38 mouse cellular contexts compared by ENCODE assay signal in genomic region chr1:63639921-63640320, GRCm38 (mm10). TPM values are rescaled to one million over a fixed set of nuclear protein-coding genes. Genes with fewer than 3 reads are reported as not detected.
"Had no signal": no experiment of that assay in that cellular context is flagged by ENCODE, and none has a peak within 500 bp of the region (broad histone marks: within the 10 kb centered on the region; RNA-seq: fewer than 3 reads in every experiment).

No protein-coding gene starts in this region.

- H3K4me3 ChIP-seq: heart, adult 2 months; heart, embryonic 13.5 days; heart, embryonic 15.5 days; hindbrain, embryonic 13.5 days; hindbrain, embryonic 15.5 days; intestine, embryonic 15.5 days; layer of hippocampus, adult 2 months; limb, embryonic 13.5 days; limb, embryonic 15.5 days; liver, embryonic 12.5 days had no signal

- H3K36me3 ChIP-seq: heart, embryonic 13.5 days; heart, embryonic 15.5 days; hindbrain, embryonic 13.5 days; hindbrain, embryonic 15.5 days; intestine, embryonic 15.5 days; limb, embryonic 13.5 days; limb, embryonic 15.5 days; liver, embryonic 12.5 days had no signal

- H3K27ac ChIP-seq: heart, adult 2 months; heart, embryonic 13.5 days; heart, embryonic 15.5 days; hindbrain, embryonic 13.5 days; hindbrain, embryonic 15.5 days; intestine, embryonic 15.5 days; layer of hippocampus, adult 2 months; limb, embryonic 13.5 days; limb, embryonic 15.5 days; liver, embryonic 12.5 days; liver, embryonic 14.5 days had no signal

- H3K4me1 ChIP-seq: heart, embryonic 13.5 days; heart, embryonic 15.5 days; hindbrain, embryonic 13.5 days; hindbrain, embryonic 15.5 days; intestine, embryonic 15.5 days; limb, embryonic 13.5 days; limb, embryonic 15.5 days; liver, embryonic 12.5 days had no signal

- H3K27me3 ChIP-seq: heart, embryonic 13.5 days; heart, embryonic 15.5 days; hindbrain, embryonic 13.5 days; hindbrain, embryonic 15.5 days; intestine, embryonic 15.5 days; limb, embryonic 13.5 days; limb, embryonic 15.5 days; liver, embryonic 12.5 days had no signal

- ATAC-seq: inflammation-experienced regulatory T-cells, adult 6 months; intestine, embryonic 15.5 days; intestine, postnatal 0 days; liver, embryonic 12.5 days had no signal

- DNase-seq: gastrocnemius, postnatal 14 days; gastrocnemius, postnatal 36 days; heart, adult 2 months; heart, postnatal 14 days; heart, postnatal 36 days; kidney, adult 18-20 months; kidney, adult 8-10 months; kidney, postnatal 10 days; kidney, postnatal 25 days; kidney, postnatal 4 days; left cerebral cortex, postnatal 4 days had no signal

- H3K9ac ChIP-seq: heart, embryonic 13.5 days; heart, embryonic 15.5 days; hindbrain, embryonic 13.5 days; hindbrain, embryonic 15.5 days; intestine, embryonic 15.5 days; limb, embryonic 13.5 days; limb, embryonic 15.5 days; liver, embryonic 12.5 days; liver, embryonic 14.5 days had no signal

- H3K4me2 ChIP-seq: heart, embryonic 11.5 days; heart, embryonic 13.5 days; heart, embryonic 15.5 days; hindbrain, embryonic 13.5 days; hindbrain, embryonic 15.5 days; intestine, embryonic 15.5 days; limb, embryonic 13.5 days; limb, embryonic 15.5 days; liver, embryonic 12.5 days had no signal

- H3K9me3 ChIP-seq: heart, embryonic 13.5 days; heart, embryonic 15.5 days; hindbrain, embryonic 13.5 days; hindbrain, embryonic 15.5 days; intestine, embryonic 15.5 days; limb, embryonic 13.5 days; limb, embryonic 15.5 days; liver, embryonic 12.5 days had no signal

RNA-seq across cellular contexts. Expression of gene Gm39653, which starts 24.2 kb away (rescaled TPM):
- total RNA-seq: gastrocnemius, adult 8-10 months; gastrocnemius, postnatal 14 days; gastrocnemius, postnatal 36 days; heart, adult 2 months; heart, postnatal 14 days; heart, postnatal 36 days; hematopoietic stem cell, adult 5-6 weeks; layer of hippocampus, adult 2 months; layer of hippocampus, postnatal 10 days; layer of hippocampus, postnatal 25 days; left cerebral cortex, adult 8-10 months; left cerebral cortex, postnatal 10 days; left cerebral cortex, postnatal 4 days; liver, adult 2 months had no signal
- polyA plus RNA-seq: gonadal fat pad, adult 2 months; heart, adult 2 months; heart, embryonic 11.5 days; heart, embryonic 13.5 days; heart, embryonic 15.5 days; heart, postnatal 0 days; hindbrain, embryonic 11.5 days; hindbrain, embryonic 13.5 days; hindbrain, embryonic 15.5 days; inflammation-experienced regulatory T-cells, adult 6 months; intestine, embryonic 15.5 days; intestine, postnatal 0 days; kidney, embryonic 14.5 days; kidney, embryonic 16.5 days; limb, embryonic 11.5 days; limb, embryonic 13.5 days; limb, embryonic 15.5 days; liver, adult 2 months; liver, embryonic 12.5 days; liver, embryonic 14.5 days; liver, embryonic 16.5 days had no signal

RNA-seq across cellular contexts. Expression of gene Dytn, which starts 46.8 kb away (rescaled TPM):
- total RNA-seq: gastrocnemius, adult 8-10 months; gastrocnemius, postnatal 14 days; gastrocnemius, postnatal 36 days; heart, adult 2 months; heart, postnatal 14 days; heart, postnatal 36 days; hematopoietic stem cell, adult 5-6 weeks; layer of hippocampus, adult 2 months; layer of hippocampus, postnatal 10 days; layer of hippocampus, postnatal 25 days; left cerebral cortex, postnatal 4 days; liver, adult 2 months had no signal
- polyA plus RNA-seq: gonadal fat pad, adult 2 months; heart, adult 2 months; heart, embryonic 11.5 days; heart, embryonic 13.5 days; heart, embryonic 15.5 days; heart, postnatal 0 days; hindbrain, embryonic 11.5 days; inflammation-experienced regulatory T-cells, adult 6 months; intestine, embryonic 15.5 days; intestine, postnatal 0 days; kidney, embryonic 14.5 days; kidney, embryonic 16.5 days; limb, embryonic 11.5 days; limb, embryonic 13.5 days; limb, embryonic 15.5 days; liver, adult 2 months; liver, embryonic 12.5 days; liver, embryonic 14.5 days; liver, embryonic 16.5 days had no signal
